Mouse (Mus musculus) thymus, adult 2 months (tissue): ENCODE measurements around the gene Mrps6. TPM values are rescaled to one million over a fixed set of nuclear protein-coding genes. Genes with fewer than 3 reads are reported as not detected.

ENCODE experiments used
- DNase-seq: peaks from one replicate; pipeline ENCODE4 v3.0.0; 2021
- H3K27ac ChIP-seq: fragments of 200-500 bp; 2 replicates; pipeline ENCODE4 v1.5.1; 2012; ENCODE audit warnings: low read length, control low read depth; ENCODE audit not compliant: control insufficient read depth, insufficient read depth
- H3K27me3 ChIP-seq: fragments of 200-500 bp; 2 replicates; pipeline ENCODE4 v1.6.1; 2012; ENCODE audit warnings: mild to moderate bottlenecking, low read length, moderate library complexity, mixed read lengths; ENCODE audit not compliant: control insufficient read depth, insufficient read depth
- H3K36me3 ChIP-seq: fragments of 200-500 bp; 2 replicates; pipeline ENCODE4 v1.6.1; 2012; ENCODE audit warnings: mild to moderate bottlenecking, low read length, moderate library complexity; ENCODE audit not compliant: control insufficient read depth, insufficient read depth
- H3K4me1 ChIP-seq: fragments of 200-500 bp; replicated peaks from 2 replicates; pipeline ENCODE4 v1.6.1; 2012; ENCODE audit warnings: low read length; ENCODE audit not compliant: control insufficient read depth, insufficient read depth
- H3K4me3 ChIP-seq: fragments of 200-500 bp; 2 replicates; pipeline ENCODE4 v1.5.1; 2012; ENCODE audit warnings: mild to moderate bottlenecking, low read length, control low read depth, moderate library complexity; ENCODE audit not compliant: control insufficient read depth, insufficient read depth
- CTCF ChIP-seq: fragments of 200-500 bp; IDR thresholded peaks from 2 replicates; pipeline ENCODE4 v1.5.1; 2012; ENCODE audit warnings: mild to moderate bottlenecking, control low read depth, low read length, moderate library complexity, borderline replicate concordance; ENCODE audit not compliant: control insufficient read depth, poor library complexity, insufficient read depth; ENCODE audit errors: extremely low read depth
- POLR2A ChIP-seq: fragments of 200-500 bp; IDR thresholded peaks from 2 replicates; pipeline ENCODE4 v1.6.1; 2012; ENCODE audit warnings: mild to moderate bottlenecking, low read length, control low read depth, moderate library complexity; ENCODE audit not compliant: control insufficient read depth, poor library complexity, insufficient read depth; ENCODE audit errors: extremely low read depth
- WGBS: fragments of 180-500 bp; shearing (Covaris S2); methylation state at CpG from one replicate; pipeline ENCODE4 v1.1.7; 2018; 5-methylcytosine and 5-hydroxymethylcytosine counted together
- polyA plus RNA-seq: library from polyadenylated mRNA; depleted of rRNA; stranded (reverse); fragments of >200 nt; gene quantifications from 2 replicates; pipeline ENCODE4 v1.2.3, GENCODE M21; 2012

Gene Mrps6
- polyA plus RNA-seq, 1 experiment, result 27.2 TPM

- DNase-seq, result no peak
- Histone ChIP-seq H3K27ac (no peak overlapping the region), H3K4me1 (no peaks in the 10 kb centered on the region), H3K4me3 (no peak overlapping the region), H3K27me3 (no peaks in the 10 kb centered on the region), H3K36me3 (peaks cover 10% of the 10 kb centered on the region)
- TF ChIP-seq CTCF, result no peak
- TF ChIP-seq POLR2A, result no peak
- WGBS, result 80% methylated on average over 20 of the region's 20 CpGs
Observed at GRCm38 (mm10) chr16:92115611-92116421, 57.7 kb downstream of the Mrps6 start.

- no peak overlapping the region for H3K4me3 ChIP-seq
- no peak for DNase-seq
- WGBS, result 95% methylated on average over 9 of the region's 9 CpGs
- no peaks in the 10 kb centered on the region for H3K4me1 ChIP-seq
- no peaks in the 10 kb centered on the region for H3K27me3 ChIP-seq
- H3K27ac ChIP-seq, result no peak overlapping the region
- H3K36me3 ChIP-seq, result peaks cover 4% of the 10 kb centered on the region; the same call in 1 of the 2 replicates
- no peak for TF ChIP-seq POLR2A
- no peak for TF ChIP-seq CTCF
Observed at GRCm38 (mm10) chr16:92117337-92118209, 59.5 kb downstream of the Mrps6 start.

GRCm38 (mm10) chr16:92119013-92119515, 61.0 kb downstream of the Mrps6 start:
- TF ChIP-seq POLR2A (no peak), CTCF (no peak)
- no peak overlapping the region for H3K27ac ChIP-seq

GRCm38 (mm10) chr16:92120899-92121531, 62.9 kb downstream of the Mrps6 start:
- Histone ChIP-seq H3K36me3 (no peaks in the 10 kb centered on the region), H3K27me3 (no peaks in the 10 kb centered on the region), H3K4me3 (no peak overlapping the region), H3K27ac (no peak overlapping the region), H3K4me1 (no peaks in the 10 kb centered on the region)
- no peak for DNase-seq
- WGBS, result 94% methylated on average over 17 of the region's 17 CpGs
- no peak for TF ChIP-seq POLR2A
- no peak for TF ChIP-seq CTCF

More at GRCm38 (mm10) chr16:92119013-92119515, 61.0 kb downstream of the Mrps6 start:
- 92% methylated on average over 13 of the region's 13 CpGs for WGBS
- Histone ChIP-seq H3K27me3 (no peaks in the 10 kb centered on the region), H3K4me3 (no peak overlapping the region), H3K4me1 (no peaks in the 10 kb centered on the region), H3K36me3 (no peaks in the 10 kb centered on the region)
- DNase-seq, result no peak

- H3K4me3 ChIP-seq, result no peak overlapping the region
- no peaks in the 10 kb centered on the region for H3K27me3 ChIP-seq
- no peaks in the 10 kb centered on the region for H3K36me3 ChIP-seq
- H3K4me1 ChIP-seq, result no peaks in the 10 kb centered on the region
- WGBS, result 62% methylated on average over 4 of the region's 4 CpGs
- H3K27ac ChIP-seq, result no peak overlapping the region
- TF ChIP-seq CTCF (no peak), POLR2A (no peak)
- DNase-seq, result no peak
Observed at GRCm38 (mm10) chr16:92127226-92127625, 69.2 kb downstream of the Mrps6 start.

- no peak overlapping the region for H3K27ac ChIP-seq
- H3K4me3 ChIP-seq, result no peak overlapping the region
- H3K36me3 ChIP-seq, result no peaks in the 10 kb centered on the region
- H3K27me3 ChIP-seq, result no peaks in the 10 kb centered on the region
- H3K4me1 ChIP-seq, result no peaks in the 10 kb centered on the region
- 90% methylated on average over 5 of the region's 5 CpGs for WGBS
- DNase-seq, result no peak
- TF ChIP-seq POLR2A (no peak), CTCF (no peak)
Observed at GRCm38 (mm10) chr16:92127666-92128065, 69.6 kb downstream of the Mrps6 start.
